Mouse (Mus musculus) T-helper 2 cell (primary cell): ENCODE data around the gene Hcrt.

ENCODE experiments used
- in situ Hi-C: fragments of 300-600 bp; cut with MboI, MseI; formaldehyde crosslinking; loops from one replicate; pipeline ENCODE4 v1.15.1; 2025; ENCODE audit warnings: high pct_unique_total_duplicates

The Hcrt gene

DNA sequence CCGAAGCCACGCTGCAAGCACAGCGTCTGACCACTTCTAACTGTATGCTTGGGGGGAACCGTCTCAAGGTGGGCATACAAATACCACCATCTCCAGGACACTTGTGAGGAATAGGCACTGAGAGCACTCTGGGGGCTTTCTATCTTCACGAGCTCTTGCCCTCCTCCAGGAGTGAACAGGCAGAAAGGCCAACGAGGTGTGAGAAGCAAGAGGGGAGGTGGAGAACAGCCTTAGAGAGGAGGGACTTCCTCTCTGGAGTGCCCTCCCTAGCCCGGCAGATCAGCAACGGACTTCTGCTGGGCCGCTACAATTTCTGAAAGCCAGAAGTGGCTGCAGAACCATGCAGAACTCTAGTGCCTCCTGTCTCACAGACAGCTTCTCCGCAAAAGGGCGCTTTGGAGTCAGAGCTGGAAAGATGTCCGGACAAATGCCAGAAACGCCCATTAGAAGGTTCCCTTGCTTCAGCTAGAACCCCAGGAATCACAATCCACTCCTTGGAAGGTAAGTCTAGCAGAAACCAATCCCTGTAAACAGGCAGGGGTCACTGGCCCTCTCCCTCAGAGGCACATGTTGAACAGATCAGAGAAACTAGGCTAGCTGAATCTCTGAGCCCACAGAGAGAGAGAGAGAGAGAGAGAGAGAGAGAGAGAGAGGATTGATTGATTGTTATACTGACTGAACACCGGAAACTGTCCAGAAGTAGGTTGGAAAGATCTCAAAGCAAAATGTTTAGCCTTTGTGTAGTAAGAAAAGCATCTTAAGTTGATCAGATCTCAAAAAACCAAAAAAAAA is 26.6 kb downstream of the Hcrt start:
- in situ Hi-C loops, result no loop called here

DNA sequence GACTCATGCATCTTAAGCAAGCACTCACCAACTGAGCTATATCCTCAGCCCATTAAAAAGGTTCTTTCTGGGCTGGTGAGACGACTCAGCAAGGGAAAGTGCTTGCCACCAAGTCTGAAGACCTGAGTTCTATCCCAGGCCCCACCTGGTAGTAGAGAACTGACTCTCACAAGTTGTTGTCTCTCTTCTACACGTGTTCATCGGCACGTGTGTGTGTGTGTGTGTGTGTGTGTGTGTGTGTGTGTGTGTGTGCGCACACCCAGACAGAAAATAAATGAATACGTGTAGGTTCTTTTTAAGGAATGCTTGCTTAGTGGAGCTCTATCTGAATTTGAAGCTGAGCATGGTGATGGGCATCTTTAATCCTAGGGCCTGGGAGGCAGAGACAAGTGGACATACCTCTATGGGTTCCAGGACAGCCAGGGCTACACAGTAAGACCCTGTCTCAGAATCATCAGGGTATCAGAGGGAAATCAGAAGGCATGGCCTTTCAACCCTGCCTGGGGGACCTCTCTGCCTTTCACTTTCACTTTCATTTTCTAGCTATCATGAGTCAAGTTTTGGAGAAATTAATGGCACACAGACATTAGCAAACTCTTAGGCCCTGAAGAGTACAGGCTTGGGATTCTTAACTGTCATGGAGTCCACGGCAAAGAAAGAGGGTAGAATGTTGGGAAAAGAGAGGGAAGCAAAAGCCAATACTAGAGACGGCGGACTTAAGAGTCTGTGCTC is 27.4 kb downstream of the Hcrt start:
- in situ Hi-C loops, result no loop called here

- in situ Hi-C loops, result no loop called here
Measured at GRCm38 (mm10) chr11:100730477-100731205, 32.1 kb downstream of the Hcrt start.

DNA sequence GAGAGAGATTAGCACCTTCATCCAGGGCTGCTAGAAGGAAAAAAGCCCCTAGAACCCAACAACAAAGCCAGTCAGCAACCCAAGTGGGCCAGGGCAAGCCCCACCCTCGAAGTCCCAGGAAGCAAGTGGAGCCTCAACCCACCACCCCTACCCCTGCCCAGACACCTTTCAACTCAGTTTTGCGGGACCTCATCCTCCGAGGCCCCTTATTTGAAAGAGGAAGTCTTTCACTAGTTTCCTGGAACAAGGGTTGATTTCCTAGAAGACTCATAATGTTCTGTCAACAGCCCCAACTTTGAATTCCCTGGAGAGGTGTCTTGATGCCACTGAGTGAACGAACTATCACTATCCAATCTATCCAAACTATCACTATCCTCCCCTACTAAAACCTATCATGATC is 32.8 kb downstream of the Hcrt start:
- in situ Hi-C loops, result no loop called here

DNA sequence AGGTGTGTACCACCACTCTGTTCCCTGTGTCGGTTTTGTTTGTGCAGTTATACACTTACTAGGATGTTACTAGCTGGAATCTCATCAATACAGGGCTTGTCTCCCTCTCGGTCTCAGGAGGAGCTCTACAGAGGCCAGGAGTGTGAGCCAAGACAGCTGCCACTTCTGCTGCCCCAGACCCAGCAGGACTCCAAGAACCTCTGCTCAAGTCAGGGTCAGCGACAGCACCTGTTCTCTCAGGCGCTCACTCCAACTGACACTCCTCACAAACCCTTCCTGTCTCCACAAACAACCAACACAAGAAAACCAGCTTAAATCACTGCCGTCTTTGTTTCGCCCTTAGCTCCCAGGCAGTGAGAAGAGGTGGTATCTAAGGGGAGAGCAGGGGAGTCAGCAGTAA is 34.1 kb downstream of the Hcrt start:
- in situ Hi-C loops, result no loop called here

DNA sequence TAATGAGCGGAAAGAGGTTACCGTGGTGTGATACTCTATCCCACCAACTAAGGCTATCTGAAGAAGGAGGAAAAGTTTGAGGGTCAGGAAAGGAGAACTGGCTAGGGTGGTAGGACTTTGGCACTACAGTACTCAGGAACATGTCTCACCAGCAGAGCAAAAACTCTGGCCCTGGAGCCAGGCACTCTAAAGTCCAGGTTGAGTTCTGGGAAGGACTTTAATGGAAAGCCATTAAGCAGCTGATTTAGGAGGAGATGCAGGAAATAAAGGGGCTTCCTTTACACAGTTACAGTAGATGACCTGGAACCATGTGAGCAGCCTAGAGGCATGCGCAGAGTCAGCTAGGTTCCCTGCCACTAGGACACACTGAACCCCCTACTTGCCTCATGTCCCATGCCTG is 35.5 kb downstream of the Hcrt start:
- in situ Hi-C loops, result no loop called here

DNA sequence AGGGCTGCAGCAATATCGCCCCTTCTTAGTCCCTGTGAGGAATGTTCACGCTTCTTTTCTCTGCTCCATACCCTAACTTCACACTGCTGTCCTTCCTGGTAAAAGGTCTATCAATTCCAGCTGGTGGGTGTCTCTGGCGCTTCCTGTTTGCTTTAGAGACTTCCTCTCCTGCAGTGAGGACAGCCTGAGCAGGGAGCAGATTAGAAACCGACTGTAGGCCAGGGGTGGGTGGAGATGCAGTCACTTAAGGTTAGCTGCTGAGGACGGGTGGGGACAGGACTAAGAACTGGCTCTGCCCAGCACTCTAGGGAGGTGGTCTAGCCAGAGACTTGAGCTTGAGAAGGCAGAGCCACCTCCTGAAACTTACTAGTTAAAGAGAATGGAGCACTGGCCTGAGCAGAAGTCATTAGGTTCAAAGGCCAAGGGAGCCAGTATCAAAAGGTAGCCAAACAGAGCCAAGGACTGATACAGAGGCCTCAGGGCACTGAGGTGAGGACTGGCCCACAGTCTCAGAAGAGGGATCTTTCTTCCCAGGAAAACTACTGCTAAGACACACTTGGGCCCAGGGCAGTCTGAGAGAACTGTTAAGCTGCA is 37.7 kb downstream of the Hcrt start:
- in situ Hi-C loops, result no loop called here

DNA sequence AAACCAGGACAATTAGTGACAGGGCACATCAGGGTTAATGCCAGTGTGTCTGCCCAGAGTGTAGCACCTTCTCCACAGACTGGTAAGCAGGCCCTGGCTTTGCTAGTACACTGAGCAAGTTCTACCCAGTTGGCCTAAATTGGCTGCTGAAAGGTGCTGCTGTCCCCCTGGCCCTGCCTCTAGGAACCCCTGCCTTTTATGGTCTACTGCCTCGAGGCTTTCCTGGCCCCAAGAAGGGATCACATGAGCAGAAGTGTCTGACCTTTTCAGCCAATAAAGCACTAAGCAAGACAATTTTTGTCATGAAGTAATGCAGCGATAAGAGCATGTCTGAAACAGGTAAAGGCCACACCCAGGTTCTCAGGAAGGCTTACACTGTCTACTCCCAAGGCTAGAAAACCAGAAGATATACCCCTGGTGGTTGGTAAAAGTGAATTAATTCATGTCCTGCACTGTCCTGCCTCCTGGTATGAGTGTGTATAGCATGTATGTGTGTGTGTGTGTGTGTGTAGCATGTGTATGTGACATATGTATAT is 40.2 kb downstream of the Hcrt start:
- in situ Hi-C loops, result no loop called here

- in situ Hi-C loops, result no loop called here
Measured at GRCm38 (mm10) chr11:100721776-100722492, 40.8 kb downstream of the Hcrt start.

DNA sequence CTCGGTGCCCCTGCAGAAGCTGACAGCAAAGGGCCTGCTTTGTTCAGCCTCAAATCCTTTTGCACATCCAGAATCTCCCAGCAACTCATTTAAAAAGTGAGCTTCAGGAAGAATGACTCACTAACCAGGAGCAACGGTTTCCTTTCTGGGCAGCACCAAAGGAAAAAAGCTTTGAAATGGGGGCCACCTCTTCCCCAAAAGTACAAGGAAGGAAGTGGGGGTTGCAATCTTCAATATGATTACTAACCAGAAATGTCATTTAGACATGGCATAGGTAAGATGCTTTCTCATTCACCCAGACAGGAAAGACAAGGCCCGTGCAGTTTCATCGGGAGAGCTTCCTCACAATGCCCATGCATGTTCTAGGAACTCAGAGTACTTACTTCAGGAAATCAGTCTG is 41.5 kb downstream of the Hcrt start:
- in situ Hi-C loops, result no loop called here

GRCm38 (mm10) chr11:100720345-100720744 is 42.4 kb downstream of the Hcrt start:
- in situ Hi-C loops, result no loop called here

GRCm38 (mm10) chr11:100719893-100720292 is 42.8 kb downstream of the Hcrt start:
- in situ Hi-C loops, result no loop called here

DNA sequence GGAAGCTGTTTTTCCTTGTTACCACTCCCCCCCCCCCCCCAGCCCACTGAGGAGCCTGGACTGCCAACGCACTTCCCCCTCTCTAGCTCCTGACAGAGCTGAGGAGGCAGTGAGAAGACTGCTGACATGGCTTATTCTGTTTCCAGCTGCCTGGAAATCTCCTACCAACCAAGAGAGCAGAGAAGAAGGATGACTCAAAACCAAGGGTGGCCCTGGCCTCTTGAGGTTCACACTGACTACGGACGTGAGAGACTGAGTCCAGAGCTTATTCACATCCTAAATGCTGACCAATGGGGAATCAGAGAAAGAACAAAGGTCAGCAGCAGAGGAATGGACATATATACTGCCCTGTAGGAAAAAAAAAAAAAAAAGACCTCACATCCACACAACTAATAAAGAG is 43.4 kb downstream of the Hcrt start:
- in situ Hi-C loops, result no loop called here

DNA sequence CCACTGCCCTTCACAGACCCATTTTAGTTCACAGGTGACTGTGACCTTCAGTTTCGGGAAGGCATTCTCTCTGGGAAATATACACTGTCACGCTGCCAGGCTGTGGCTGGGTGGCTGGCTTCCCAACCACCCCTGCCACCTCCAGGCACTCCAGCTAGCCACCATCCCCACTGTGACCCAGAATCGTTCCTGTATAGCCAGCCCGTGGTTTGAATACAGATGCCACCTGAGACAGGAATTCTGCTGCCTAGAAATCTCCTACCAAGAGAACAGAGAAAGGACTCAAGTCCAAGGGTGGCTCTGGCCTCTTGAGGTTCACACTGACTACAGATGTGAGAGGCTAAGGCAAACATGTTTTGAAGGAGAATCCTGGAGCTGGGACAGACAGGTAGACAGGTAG is 43.9 kb downstream of the Hcrt start:
- in situ Hi-C loops, result no loop called here

DNA sequence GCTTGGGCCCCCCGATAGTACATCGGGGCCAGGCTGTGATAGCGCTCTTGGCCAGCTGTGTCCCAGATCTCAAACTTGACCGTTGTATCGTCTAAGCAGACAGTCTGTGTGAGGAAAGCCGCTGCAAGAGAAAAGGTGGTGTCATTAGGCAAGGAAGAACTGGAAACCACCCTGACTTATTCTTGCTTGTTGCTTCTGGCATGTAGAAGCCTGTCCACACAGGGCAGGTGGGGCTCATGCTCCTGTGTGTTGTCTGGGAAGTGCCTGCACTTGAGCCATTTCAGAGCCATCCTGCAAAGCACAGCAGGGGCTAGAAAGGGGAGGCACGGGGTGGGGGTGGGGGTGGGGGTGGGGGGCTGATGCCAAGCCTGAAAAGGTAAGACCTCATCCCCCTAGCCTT is 44.3 kb downstream of the Hcrt start:
- in situ Hi-C loops, result no loop called here

GRCm38 (mm10) chr11:100716649-100717048 is 46.1 kb downstream of the Hcrt start:
- in situ Hi-C loops, result no loop called here

GRCm38 (mm10) chr11:100714948-100715347 is 47.8 kb downstream of the Hcrt start:
- in situ Hi-C loops, result no loop called here

GRCm38 (mm10) chr11:100714534-100714915 is 48.2 kb downstream of the Hcrt start:
- in situ Hi-C loops, result no loop called here

GRCm38 (mm10) chr11:100713735-100714533 is 48.8 kb downstream of the Hcrt start, which contains the start of gene Hspb9:
Hspb9 (plus strand) TSS chr11:100713850.
- in situ Hi-C loops, result no loop called here

DNA sequence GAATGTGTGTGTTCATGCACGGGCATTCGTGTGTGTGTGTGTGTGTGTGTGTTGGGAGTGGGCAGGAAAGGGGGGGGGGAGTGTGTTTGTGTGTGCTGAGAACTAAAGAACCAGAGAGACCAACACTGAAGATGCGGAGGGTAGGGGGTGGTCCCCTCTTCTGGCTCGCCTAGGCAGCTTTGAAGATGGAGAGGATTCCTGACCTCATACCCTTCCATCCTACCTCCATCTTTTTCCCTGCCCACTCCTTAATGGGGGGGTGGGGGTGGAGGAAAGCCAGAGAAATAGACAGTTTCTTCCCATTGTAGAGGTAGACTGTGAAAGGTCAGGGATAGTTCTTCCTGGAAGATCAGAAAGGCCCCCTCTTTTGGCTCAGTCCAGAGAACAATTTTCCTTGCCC is 49.6 kb downstream of the Hcrt start:
- in situ Hi-C loops, result no loop called here
